Mouse (Mus musculus) stomach, embryonic 14.5 days (tissue): ENCODE results near the gene Immt. TPM values are rescaled to one million over a fixed set of nuclear protein-coding genes. Genes with fewer than 3 reads are reported as not detected.

ENCODE experiments used
- ATAC-seq: fragments of 200-750 bp; cut with Nextera tagmentation; 2 replicates; pipeline ENCODE4 v1.8.0; 2017; ENCODE audit warnings: low read depth, moderate TSS enrichment; ENCODE audit not compliant: insufficient number of reproducible peaks, insufficient read depth, low FRiP score
- H3K27ac ChIP-seq: fragments of 300-500 bp; sonication (generic); 2 replicates; pipeline ENCODE4 v1.5.1; 2014; ENCODE audit warnings: mild to moderate bottlenecking, low read length, moderate library complexity, mixed read lengths
- H3K27me3 ChIP-seq: fragments of 300-500 bp; sonication (generic); 2 replicates; pipeline ENCODE4 v1.6.1; 2014; ENCODE audit warnings: low read length, control low read depth, mixed read lengths; ENCODE audit not compliant: control insufficient read depth, insufficient read depth
- H3K36me3 ChIP-seq: fragments of 300-500 bp; sonication (generic); 2 replicates; pipeline ENCODE4 v1.6.1; 2014; ENCODE audit warnings: mild to moderate bottlenecking, control low read depth, low read length, moderate library complexity, mixed read lengths; ENCODE audit not compliant: control insufficient read depth, insufficient read depth
- H3K4me1 ChIP-seq: fragments of 300-500 bp; sonication (generic); 2 replicates; pipeline ENCODE4 v1.6.1; 2014; ENCODE audit warnings: low read length, control low read depth, mixed read lengths; ENCODE audit not compliant: control insufficient read depth, insufficient read depth
- H3K4me2 ChIP-seq: fragments of 300-500 bp; sonication (generic); replicated peaks from 2 replicates; pipeline ENCODE4 v1.6.1; 2014; ENCODE audit warnings: low read depth, low read length, control low read depth
- H3K4me3 ChIP-seq: fragments of 300-500 bp; sonication (generic); 2 replicates; pipeline ENCODE4 v1.5.1; 2014; ENCODE audit warnings: low read depth, low read length, control low read depth
- H3K9ac ChIP-seq: fragments of 300-500 bp; sonication (generic); replicated peaks from 2 replicates; pipeline ENCODE4 v1.6.1; 2014; ENCODE audit warnings: low read depth, mild to moderate bottlenecking, control low read depth, low read length, moderate library complexity, mixed read lengths
- H3K9me3 ChIP-seq: fragments of 300-500 bp; sonication (generic); 2 replicates; pipeline ENCODE4 v1.6.1; 2016; ENCODE audit warnings: low read depth, low read length, control low read depth; ENCODE audit not compliant: control insufficient read depth
- WGBS: fragments of 180-500 bp; shearing (Covaris S2); extraction: QIAGEN DNeasy Blood & Tissue Kit; methylation state at CpG from one replicate; pipeline ENCODE4 v1.1.7; 2014; 5-methylcytosine and 5-hydroxymethylcytosine counted together
- polyA plus RNA-seq: library from polyadenylated mRNA; unstranded; fragments of >200 nt; fragmentation: Nextera tagmentation; extraction: Ambion mirVana; gene quantifications from 2 replicates; pipeline ENCODE4 v1.2.1, GENCODE M21; 2014

Gene Immt
- polyA plus RNA-seq, 1 experiment from 2014 or later = 185 TPM

GRCm38 (mm10) chr6:71871396-71871795 lies 40.3 kb downstream of the Immt start:
- H3K27me3 ChIP-seq = no peaks in the 10 kb centered on the region
- no peak overlapping the region for H3K4me3 ChIP-seq
- no peaks in the 10 kb centered on the region for H3K4me1 ChIP-seq
- peaks cover 62% of the 10 kb centered on the region for H3K36me3 ChIP-seq
- 94% methylated on average over 9 of the region's 9 CpGs for WGBS
- ATAC-seq = no peak
- no peak overlapping the region for H3K9ac ChIP-seq
- no peaks in the 10 kb centered on the region for H3K9me3 ChIP-seq
- H3K27ac ChIP-seq = no peak overlapping the region
- H3K4me2 ChIP-seq = no peak overlapping the region

GRCm38 (mm10) chr6:71877965-71878760 lies 47.0 kb downstream of the Immt start:
- Histone ChIP-seq H3K4me1 (no peaks in the 10 kb centered on the region), H3K36me3 (peaks cover 61% of the 10 kb centered on the region), H3K27ac (no peak overlapping the region), H3K9me3 (no peaks in the 10 kb centered on the region), H3K27me3 (no peaks in the 10 kb centered on the region), H3K4me3 (no peak overlapping the region), H3K9ac (no peak overlapping the region), H3K4me2 (no peak overlapping the region)
- WGBS = 89% methylated on average over 3 of the region's 3 CpGs
- no peak for ATAC-seq

- no peaks in the 10 kb centered on the region for H3K4me1 ChIP-seq
- H3K27ac ChIP-seq = no peak overlapping the region
- no peak overlapping the region for H3K9ac ChIP-seq
- H3K4me3 ChIP-seq = no peak overlapping the region
- no peaks in the 10 kb centered on the region for H3K9me3 ChIP-seq
- H3K4me2 ChIP-seq = no peak overlapping the region
- WGBS = 91% methylated on average over 4 of the region's 4 CpGs
- peaks cover 89% of the 10 kb centered on the region for H3K36me3 ChIP-seq
- ATAC-seq = no peak
- no peaks in the 10 kb centered on the region for H3K27me3 ChIP-seq
Observed at GRCm38 (mm10) chr6:71893263-71893662, 62.1 kb downstream of the Immt start.

GRCm38 (mm10) chr6:71907702-71908235 lies 76.6 kb downstream of the Immt start:
- Histone ChIP-seq H3K36me3 (peaks cover 31% of the 10 kb centered on the region), H3K4me2 (peak overlapping the region; percentile 64), H3K4me3 (peak overlapping the region; percentile 87), H3K4me1 (peaks cover 10% of the 10 kb centered on the region; the same call in 1 of the 2 replicates), H3K27ac (no peak overlapping the region), H3K27me3 (no peaks in the 10 kb centered on the region), H3K9me3 (no peaks in the 10 kb centered on the region), H3K9ac (peak overlapping the region; percentile 60)
- ATAC-seq = no peak
- WGBS = 5% methylated on average over 4 of the region's 4 CpGs

GRCm38 (mm10) chr6:71908481-71909381 lies 77.6 kb downstream of the Immt start, which contains the start of the genes Ptcd3 and Polr1a:
Gene Ptcd3, minus strand, starts transcription at chr6:71908750.
Gene Polr1a, plus strand, starts transcription at chr6:71909053.
- peaks cover 10% of the 10 kb centered on the region; the same call in 1 of the 2 replicates for H3K4me1 ChIP-seq
- H3K9ac ChIP-seq = peak within 1 kb of the TSS; percentile 60
- peak within 1 kb of the TSS; percentile 87 for H3K4me3 ChIP-seq
- ATAC-seq = peak; percentile 86
- H3K27ac ChIP-seq = peak within 1 kb of the TSS; percentile 67
- peak within 1 kb of the TSS; percentile 64 for H3K4me2 ChIP-seq
- no peaks in the 10 kb centered on the region for H3K9me3 ChIP-seq
- WGBS = under 1% methylated on average over 58 of the region's 58 CpGs
- no peaks in the 10 kb centered on the region for H3K27me3 ChIP-seq
- peaks cover 25% of the 10 kb centered on the region for H3K36me3 ChIP-seq

- Histone ChIP-seq H3K9me3 (no peaks in the 10 kb centered on the region), H3K4me2 (peak overlapping the region; percentile 47), H3K27ac (no peak overlapping the region), H3K9ac (peak overlapping the region; percentile 60), H3K36me3 (peaks cover 25% of the 10 kb centered on the region), H3K4me1 (peaks cover 10% of the 10 kb centered on the region; the same call in 1 of the 2 replicates), H3K4me3 (peak overlapping the region; percentile 87), H3K27me3 (no peaks in the 10 kb centered on the region)
- peak; percentile 12; the same call in 1 of the 2 replicates for ATAC-seq
- 16% methylated on average over 9 of the region's 10 CpGs for WGBS
Observed at GRCm38 (mm10) chr6:71909384-71909783, 78.3 kb downstream of the Immt start.

- ATAC-seq = no peak
- 68% methylated on average over 6 of the region's 6 CpGs for WGBS
- H3K9me3 ChIP-seq = no peaks in the 10 kb centered on the region
- peaks cover 23% of the 10 kb centered on the region for H3K36me3 ChIP-seq
- no peaks in the 10 kb centered on the region for H3K27me3 ChIP-seq
- no peak overlapping the region for H3K9ac ChIP-seq
- peak overlapping the region; percentile 87 for H3K4me3 ChIP-seq
- H3K4me2 ChIP-seq = peak overlapping the region; percentile 47
- no peak overlapping the region for H3K27ac ChIP-seq
- peaks cover 10% of the 10 kb centered on the region; the same call in 1 of the 2 replicates for H3K4me1 ChIP-seq
Observed at GRCm38 (mm10) chr6:71909840-71910239, 78.7 kb downstream of the Immt start.
